Mouse (Mus musculus): Measurements from ENCODE around the gene Prkce.

GRCm38 (mm10) chr17:86276381-86276780 is 108.8 kb downstream of the Prkce start:
- TF ChIP-seq SRF (IDR thresholded peaks at IDR 0.05; ENCODE audit: control insufficient read depth, insufficient read length, low read depth): no peak
- TF ChIP-seq TCF3 (IDR thresholded peaks at IDR 0.05; ENCODE audit: insufficient read length, low read depth): no peak
- no peak for TF ChIP-seq POLR2A (IDR thresholded peaks at IDR 0.05; ENCODE audit: insufficient read length, low read depth)
- TF ChIP-seq POLR2AphosphoS2 (IDR thresholded peaks at IDR 0.05; ENCODE audit: insufficient read length, low read depth): no peak
- TF ChIP-seq E2F4 (IDR thresholded peaks at IDR 0.05; ENCODE audit: insufficient read depth): no peak
